Mouse (Mus musculus) CH12.LX (cell line): Measurements from ENCODE around the gene Cxcr5.

Experiments
- CTCF ChIP-seq, 2 experiments: IDR thresholded peaks in 1 of 2; conservative IDR thresholded peaks in 1 of 2; 2 replicates each; pipeline ENCODE4 v1.5.1; 2011 to 2012; ENCODE audit warnings: low read depth in 2 of 2, low read length in 2 of 2, improper control_type of control experiment in 1 of 2, inconsistent platforms in 1 of 2, mild to moderate bottlenecking in 1 of 2, moderate library complexity in 1 of 2
- ELF1 ChIP-seq: IDR thresholded peaks from 2 replicates; pipeline ENCODE4 v1.6.1; 2014; ENCODE audit warnings: low read depth, mild to moderate bottlenecking, inconsistent platforms, low read length, improper control_type of control experiment
- EP300 ChIP-seq: IDR thresholded peaks from 2 replicates; pipeline ENCODE4 v1.6.1; 2011; ENCODE audit warnings: low read length, improper control_type of control experiment
- IRF4 ChIP-seq: IDR thresholded peaks from 2 replicates; pipeline ENCODE4 v1.6.1; 2014; ENCODE audit warnings: low read depth, mild to moderate bottlenecking, inconsistent platforms, low read length, improper control_type of control experiment
- MAZ ChIP-seq: IDR thresholded peaks from 2 replicates; pipeline ENCODE4 v1.6.1; 2012; ENCODE audit warnings: low read depth, mild to moderate bottlenecking, inconsistent platforms, low read length, improper control_type of control experiment, moderate library complexity
- MEF2A ChIP-seq: IDR thresholded peaks from 2 replicates; pipeline ENCODE4 v1.6.1; 2014; ENCODE audit warnings: low read depth, mild to moderate bottlenecking, inconsistent platforms, low read length, improper control_type of control experiment, borderline replicate concordance
- NELFE ChIP-seq: IDR thresholded peaks from 2 replicates; pipeline ENCODE4 v1.6.1; 2011; ENCODE audit warnings: low read depth, low read length, improper control_type of control experiment
- PAX5 ChIP-seq: IDR thresholded peaks from 2 replicates; pipeline ENCODE4 v1.6.1; 2012; ENCODE audit warnings: low read length, inconsistent platforms, mixed read lengths
- POLR2A ChIP-seq: IDR thresholded peaks from 2 replicates; pipeline ENCODE4 v1.6.1; 2011; ENCODE audit warnings: low read depth, mild to moderate bottlenecking, improper control_type of control experiment, low read length
- RAD21 ChIP-seq: IDR thresholded peaks from 2 replicates; pipeline ENCODE4 v1.6.1; 2011; ENCODE audit warnings: low read depth, mild to moderate bottlenecking, low read length, improper control_type of control experiment, moderate library complexity
- SIN3A ChIP-seq: IDR thresholded peaks from 2 replicates; pipeline ENCODE4 v1.6.1; 2012; ENCODE audit warnings: low read length, improper control_type of control experiment, inconsistent platforms
- USF2 ChIP-seq: conservative IDR thresholded peaks from 2 replicates; pipeline ENCODE4 v1.6.1; 2011; ENCODE audit warnings: low read depth, low read length, improper control_type of control experiment
- ZMIZ1 ChIP-seq: IDR thresholded peaks from 2 replicates; pipeline ENCODE4 v1.6.1; 2012; ENCODE audit warnings: low read depth, mild to moderate bottlenecking, inconsistent platforms, low read length, improper control_type of control experiment

DNA sequence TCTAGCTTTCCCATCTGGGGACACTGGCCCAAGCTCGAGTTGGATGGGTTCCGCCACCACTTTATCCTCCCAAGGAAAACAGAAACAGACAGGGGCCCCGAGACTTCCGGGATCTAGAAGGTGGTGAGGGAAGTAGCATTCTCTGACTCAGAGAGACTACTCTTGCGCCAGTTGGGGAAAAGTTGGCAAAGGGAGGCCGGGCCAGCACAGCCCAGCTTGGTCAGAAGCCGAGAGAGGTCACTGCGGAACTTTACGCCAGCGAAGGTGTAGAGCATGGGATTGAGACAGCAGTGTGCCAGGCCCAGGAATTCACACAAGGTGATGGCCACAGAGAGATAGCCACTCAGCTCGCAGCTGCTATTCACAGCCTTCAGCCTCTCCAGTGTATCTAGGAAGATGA lies 48.6 kb downstream of the Cxcr5 start:
- no peak for TF ChIP-seq EP300
- no peak for TF ChIP-seq ELF1
- TF ChIP-seq RAD21 = no peak
- TF ChIP-seq MAZ = no peak
- TF ChIP-seq SIN3A = no peak
- TF ChIP-seq IRF4 = no peak
- no peak for TF ChIP-seq POLR2A
- no peak for TF ChIP-seq CTCF (conservative IDR thresholded peaks at IDR 0.05 in 1 of 2, IDR thresholded peaks at IDR 0.05 in 1 of 2; ENCODE audit: low read depth in 2 of 2, low read length in 2 of 2)
- TF ChIP-seq NELFE = no peak
- no peak for TF ChIP-seq PAX5
- no peak for TF ChIP-seq USF2
- TF ChIP-seq ZMIZ1 = no peak
- TF ChIP-seq MEF2A = no peak
